Mouse (Mus musculus) spleen, adult 18-20 months (tissue): ENCODE measurements around the gene Krtap31-1.
"Not testable (repeated sequence)": the region's sequence is repeated elsewhere in the genome, so short reads cannot be mapped to it uniquely, and the experiment has no call there.

Experiments
- DNase-seq, 2 experiments: peaks; one replicate each; pipeline ENCODE4 v3.0.0; 2022; ENCODE audit warnings: mixed read lengths in 2 of 2

Krtap31-1 gene

GRCm38 (mm10) chr11:99907620-99908019 lies at the start of gene Krtap31-1:
Krtap31-1 (plus strand) TSS chr11:99907920.
- no peak for DNase-seq

GRCm38 (mm10) chr11:99858761-99859160 lies 49.0 kb upstream of the Krtap31-1 start:
- DNase-seq = no peak

GRCm38 (mm10) chr11:99864176-99864575 lies 43.5 kb upstream of the Krtap31-1 start, which contains the start of gene Gm11559:
Gm11559 (plus strand) TSS chr11:99864476.
- DNase-seq = not testable (repeated sequence)

- DNase-seq = not testable (repeated sequence)
Observed at GRCm38 (mm10) chr11:99873089-99873488, 34.6 kb upstream of the Krtap31-1 start, which contains the start of gene Krtap9-1. Krtap9-1 (plus strand) TSS chr11:99873389.

GRCm38 (mm10) chr11:99878887-99879286 lies 28.8 kb upstream of the Krtap31-1 start, which contains the start of gene Gm11567:
Gm11567 (plus strand) TSS chr11:99879187.
- not testable (repeated sequence) for DNase-seq

GRCm38 (mm10) chr11:99914451-99914850 lies 6.7 kb downstream of the Krtap31-1 start, which contains the start of gene Gm11565:
Gm11565 (plus strand) TSS chr11:99914751.
- no peak for DNase-seq

- DNase-seq = no peak
Observed at GRCm38 (mm10) chr11:99935991-99936390, 28.3 kb downstream of the Krtap31-1 start, which contains the start of gene Krtap31-2. Krtap31-2 (plus strand) TSS chr11:99936291.

GRCm38 (mm10) chr11:99937751-99938264 lies 30.1 kb downstream of the Krtap31-1 start:
- DNase-seq = no peak

GRCm38 (mm10) chr11:99948175-99948574 lies 40.5 kb downstream of the Krtap31-1 start, which contains the start of gene Krtap9-5:
Krtap9-5 (plus strand) TSS chr11:99948475.
- DNase-seq = no peak
